Mouse (Mus musculus): ENCODE data around the gene Schip1. TPM values are rescaled to one million over a fixed set of nuclear protein-coding genes. Genes with fewer than 3 reads are reported as not detected.

Gene Schip1
- polyA plus RNA-seq, 1 experiment: 2.5 TPM

DNA sequence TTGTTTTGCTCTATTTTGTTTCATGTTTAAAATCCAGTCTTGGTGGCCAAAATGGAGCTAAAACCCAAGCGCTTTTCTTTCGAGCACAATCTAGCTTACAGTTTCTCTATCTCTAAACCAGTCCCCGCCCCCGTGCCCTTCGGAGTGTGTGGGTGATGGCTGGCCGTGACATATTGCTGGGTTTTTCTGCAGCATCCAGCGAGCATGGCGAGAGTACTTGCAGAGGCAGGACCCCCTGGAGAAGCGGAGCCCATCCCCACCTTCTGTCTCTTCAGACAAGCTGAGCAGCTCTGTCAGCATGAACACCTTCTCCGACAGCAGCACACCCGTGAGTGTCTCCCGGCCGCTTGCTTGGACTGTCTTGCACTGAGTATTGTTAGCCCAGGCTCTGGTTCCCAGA is 9.5 kb upstream of the Schip1 start:
- Histone ChIP-seq H3K4me1 (ENCODE audit: control insufficient read depth, insufficient read depth, low read length) (peaks cover 2% of the 10 kb centered on the region), H3K27ac (ENCODE audit: control insufficient read depth, insufficient read depth, low read depth, low read length) (no peak overlapping the region), H3K36me3 (ENCODE audit: control insufficient read depth, insufficient read depth, low read length) (no peaks in the 10 kb centered on the region), H3K4me3 (ENCODE audit: control insufficient read depth, low read depth, low read length) (peak overlapping the region; percentile 33), H3K27me3 (ENCODE audit: control insufficient read depth, insufficient read depth, low read length) (no peaks in the 10 kb centered on the region)
- TF ChIP-seq POLR2A (IDR thresholded peaks at IDR 0.05; ENCODE audit: control insufficient read depth, low read depth, low read length) (no peak), CTCF (IDR thresholded peaks at IDR 0.05; ENCODE audit: control insufficient read depth, insufficient read depth, insufficient replicate concordance, low read depth, low read length) (no peak)

DNA sequence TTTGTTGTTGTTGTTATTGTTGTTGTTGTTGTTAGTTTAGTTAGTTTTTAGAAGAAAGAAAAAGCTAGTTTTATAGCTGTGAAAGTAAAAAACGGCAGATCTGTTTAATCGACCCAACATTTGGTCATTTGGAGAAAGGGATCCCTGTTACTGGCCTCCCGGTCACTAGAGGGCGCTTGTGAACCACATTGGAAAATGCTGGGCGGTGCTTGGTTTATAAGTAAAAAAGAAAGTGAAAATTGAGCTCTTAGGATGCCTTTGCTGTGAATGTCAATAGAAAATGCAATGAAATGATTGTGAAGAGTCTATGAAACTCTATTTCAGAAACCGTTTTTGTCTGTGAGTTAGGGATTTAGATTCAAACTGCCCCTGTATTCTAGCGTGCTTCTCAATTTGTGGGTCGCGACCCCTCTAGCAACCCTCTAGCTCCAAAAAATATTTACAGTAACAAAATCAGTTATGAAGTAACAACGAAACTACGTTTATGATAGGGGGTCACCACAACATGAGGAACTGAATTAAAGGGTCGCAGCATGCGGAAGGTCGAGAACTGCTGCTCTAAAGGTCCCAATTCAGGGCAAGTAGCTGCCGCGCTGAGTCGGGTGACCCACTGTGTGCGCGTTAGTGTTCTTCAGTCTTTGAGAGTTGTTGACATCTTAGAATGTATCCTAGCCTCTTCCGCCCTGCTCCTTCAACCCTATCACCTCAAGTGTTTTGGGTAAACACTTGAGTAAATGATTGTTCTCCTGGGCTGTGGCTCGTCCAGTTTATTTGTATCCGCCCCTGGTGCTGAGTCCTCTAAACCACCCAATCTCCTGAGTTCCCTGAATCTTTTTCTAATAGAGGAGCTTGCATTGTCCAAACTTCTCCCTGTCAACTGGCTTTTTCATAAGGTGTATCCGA is 8.0 kb upstream of the Schip1 start:
- TF ChIP-seq CTCF (IDR thresholded peaks at IDR 0.05; ENCODE audit: control insufficient read depth, insufficient read depth, insufficient replicate concordance, low read depth, low read length) (peak; percentile 55; the same call in 1 of the 2 replicates), POLR2A (IDR thresholded peaks at IDR 0.05; ENCODE audit: control insufficient read depth, low read depth, low read length) (no peak)
- peaks cover 2% of the 10 kb centered on the region for H3K4me1 ChIP-seq (ENCODE audit: control insufficient read depth, insufficient read depth, low read length)
- no peak overlapping the region for H3K27ac ChIP-seq (ENCODE audit: control insufficient read depth, insufficient read depth, low read depth, low read length)
- H3K4me3 ChIP-seq (ENCODE audit: control insufficient read depth, low read depth, low read length): peak overlapping the region; percentile 53
- no peaks in the 10 kb centered on the region for H3K27me3 ChIP-seq (ENCODE audit: control insufficient read depth, insufficient read depth, low read length)
- H3K36me3 ChIP-seq (ENCODE audit: control insufficient read depth, insufficient read depth, low read length): no peaks in the 10 kb centered on the region

DNA sequence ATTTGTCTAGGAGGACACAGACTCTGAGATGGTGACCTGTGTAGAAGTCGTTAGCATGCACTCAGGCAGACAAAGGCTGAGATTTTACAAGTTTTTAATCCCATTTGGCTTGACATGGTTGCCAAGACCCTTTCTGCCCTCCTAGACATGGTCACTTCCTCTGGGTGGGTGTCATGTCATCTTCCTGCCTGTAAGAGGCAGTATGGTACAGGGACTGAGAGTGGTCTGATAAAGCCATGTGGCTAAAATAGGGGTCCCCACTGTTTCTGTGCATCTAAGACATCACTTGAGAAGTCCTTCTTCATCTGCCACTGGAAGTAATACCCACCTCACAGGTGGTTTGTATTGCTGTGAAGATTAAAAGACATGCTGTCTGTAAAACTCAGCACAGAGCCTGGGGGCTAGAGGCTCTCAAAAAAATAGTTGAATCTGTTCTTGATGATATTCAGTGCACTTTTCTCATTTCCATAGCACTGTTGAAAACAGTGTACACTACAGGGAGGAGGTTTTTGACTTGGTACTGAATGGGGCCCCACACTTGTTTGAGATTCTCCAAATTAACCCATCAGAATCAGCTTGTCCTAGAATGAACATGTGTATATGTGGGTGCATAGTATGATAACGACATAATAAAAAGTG is 5.3 kb upstream of the Schip1 start:
- TF ChIP-seq POLR2A (IDR thresholded peaks at IDR 0.05; ENCODE audit: control insufficient read depth, low read depth, low read length): no peak
- no peak for TF ChIP-seq CTCF (IDR thresholded peaks at IDR 0.05; ENCODE audit: control insufficient read depth, insufficient read depth, insufficient replicate concordance, low read depth, low read length)
- no peaks in the 10 kb centered on the region for H3K36me3 ChIP-seq (ENCODE audit: control insufficient read depth, insufficient read depth, low read length)
- H3K4me3 ChIP-seq (ENCODE audit: control insufficient read depth, low read depth, low read length): no peak overlapping the region
- H3K27ac ChIP-seq (ENCODE audit: control insufficient read depth, insufficient read depth, low read depth, low read length): no peak overlapping the region
- H3K27me3 ChIP-seq (ENCODE audit: control insufficient read depth, insufficient read depth, low read length): no peaks in the 10 kb centered on the region
- peaks cover 2% of the 10 kb centered on the region for H3K4me1 ChIP-seq (ENCODE audit: control insufficient read depth, insufficient read depth, low read length)

DNA sequence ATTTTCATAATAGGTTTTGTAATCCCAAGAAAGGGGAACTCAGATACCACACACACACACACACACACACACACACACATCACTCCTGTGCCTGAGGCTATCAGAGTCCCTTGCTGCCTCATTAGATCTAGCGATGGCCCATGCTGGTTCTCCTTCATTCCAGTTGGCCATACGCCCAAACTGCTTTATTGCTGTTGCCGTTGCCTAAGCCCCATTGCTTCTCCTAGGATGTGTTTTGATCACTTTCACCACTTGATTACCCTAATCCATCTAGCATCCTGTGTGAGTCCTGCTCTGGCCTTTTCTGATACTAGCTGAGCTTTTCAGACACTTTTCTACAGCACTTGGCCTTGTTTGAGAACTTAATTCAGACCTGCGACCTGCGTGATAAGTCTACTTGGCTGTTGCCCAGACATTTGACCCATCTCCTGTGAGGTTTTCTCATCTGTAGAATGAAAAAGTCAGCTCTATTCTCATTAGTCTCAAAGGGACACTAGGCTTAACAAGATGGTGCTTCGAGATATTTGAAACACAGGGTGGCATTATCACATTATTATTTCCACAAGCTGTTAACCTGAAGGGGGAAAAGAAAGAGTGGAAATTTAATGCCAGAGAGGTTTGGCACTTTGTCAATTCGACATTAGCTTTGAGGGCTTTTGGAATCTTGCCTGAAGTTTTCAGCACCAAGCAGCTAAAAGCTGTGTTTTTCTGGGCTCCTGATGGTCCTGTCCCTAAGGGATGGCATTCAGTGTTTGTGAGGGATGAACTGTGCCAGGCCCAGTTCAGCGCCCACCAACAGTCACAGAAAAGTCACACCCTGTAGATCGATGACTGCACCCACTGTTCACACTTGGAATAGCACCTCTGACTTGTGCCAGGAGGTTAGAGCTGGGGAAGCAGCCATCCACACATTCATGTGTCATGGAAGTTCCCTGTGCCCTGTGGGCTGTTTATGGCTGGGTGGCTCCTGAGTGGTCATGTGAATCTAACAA is 7.1 kb downstream of the Schip1 start:
- TF ChIP-seq POLR2A (IDR thresholded peaks at IDR 0.05; ENCODE audit: control insufficient read depth, low read depth, low read length) (no peak), CTCF (IDR thresholded peaks at IDR 0.05; ENCODE audit: control insufficient read depth, insufficient read depth, insufficient replicate concordance, low read depth, low read length) (no peak)
- Histone ChIP-seq H3K36me3 (ENCODE audit: control insufficient read depth, insufficient read depth, low read length) (no peaks in the 10 kb centered on the region), H3K27ac (ENCODE audit: control insufficient read depth, insufficient read depth, low read depth, low read length) (no peak overlapping the region), H3K4me1 (ENCODE audit: control insufficient read depth, insufficient read depth, low read length) (no peaks in the 10 kb centered on the region), H3K4me3 (ENCODE audit: control insufficient read depth, low read depth, low read length) (no peak overlapping the region), H3K27me3 (ENCODE audit: control insufficient read depth, insufficient read depth, low read length) (no peaks in the 10 kb centered on the region)

DNA sequence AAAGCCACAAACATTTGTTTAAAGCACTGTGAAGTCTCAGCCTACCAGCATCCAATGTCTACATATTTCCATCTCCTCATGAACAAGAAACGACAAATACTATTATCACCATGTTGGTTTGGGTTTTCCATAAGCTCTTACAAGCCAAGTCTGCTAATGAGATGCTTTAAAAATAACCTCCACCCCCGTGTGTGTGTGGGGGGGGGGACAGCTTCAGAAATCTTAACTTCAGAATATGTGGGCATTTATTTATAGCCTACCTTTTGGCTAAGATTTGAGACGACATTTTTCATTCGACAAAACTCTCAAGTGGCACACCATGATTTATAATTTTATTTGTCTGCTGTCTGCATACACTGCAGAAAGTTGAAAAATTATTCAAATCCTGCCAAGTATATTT is 12.8 kb downstream of the Schip1 start:
- H3K27me3 ChIP-seq (ENCODE audit: control insufficient read depth, insufficient read depth, low read length): no peaks in the 10 kb centered on the region
- TF ChIP-seq POLR2A (IDR thresholded peaks at IDR 0.05; ENCODE audit: control insufficient read depth, low read depth, low read length) (no peak), CTCF (IDR thresholded peaks at IDR 0.05; ENCODE audit: control insufficient read depth, insufficient read depth, insufficient replicate concordance, low read depth, low read length) (no peak)
- no peak overlapping the region for H3K4me3 ChIP-seq (ENCODE audit: control insufficient read depth, low read depth, low read length)
- no peak overlapping the region for H3K27ac ChIP-seq (ENCODE audit: control insufficient read depth, insufficient read depth, low read depth, low read length)
- H3K4me1 ChIP-seq (ENCODE audit: control insufficient read depth, insufficient read depth, low read length): no peaks in the 10 kb centered on the region
- H3K36me3 ChIP-seq (ENCODE audit: control insufficient read depth, insufficient read depth, low read length): no peaks in the 10 kb centered on the region

DNA sequence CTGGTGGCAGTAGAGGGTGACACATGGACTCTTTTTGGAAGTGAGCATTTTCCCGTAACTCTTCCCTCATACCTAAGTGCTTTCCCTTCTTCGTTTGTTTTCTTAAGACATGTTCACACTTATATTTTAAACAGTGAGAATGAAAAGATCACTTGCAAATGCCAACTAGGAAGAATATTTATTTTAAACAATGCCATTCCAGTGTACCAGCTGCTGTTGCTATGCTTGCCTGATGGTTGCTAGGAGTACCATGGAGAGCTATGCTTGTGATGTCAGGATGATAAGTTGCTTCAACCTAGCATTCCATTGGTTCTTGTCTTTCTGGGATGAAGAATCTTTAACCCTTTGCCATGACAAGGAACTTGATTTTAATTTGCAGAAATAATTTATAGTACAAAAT is 20.4 kb downstream of the Schip1 start:
- H3K27me3 ChIP-seq (ENCODE audit: control insufficient read depth, insufficient read depth, low read length): no peaks in the 10 kb centered on the region
- no peak for TF ChIP-seq CTCF (IDR thresholded peaks at IDR 0.05; ENCODE audit: control insufficient read depth, insufficient read depth, insufficient replicate concordance, low read depth, low read length)
- no peak for TF ChIP-seq POLR2A (IDR thresholded peaks at IDR 0.05; ENCODE audit: control insufficient read depth, low read depth, low read length)
- H3K4me1 ChIP-seq (ENCODE audit: control insufficient read depth, insufficient read depth, low read length): no peaks in the 10 kb centered on the region
- H3K4me3 ChIP-seq (ENCODE audit: control insufficient read depth, low read depth, low read length): no peak overlapping the region
- H3K27ac ChIP-seq (ENCODE audit: control insufficient read depth, insufficient read depth, low read depth, low read length): no peak overlapping the region
- H3K36me3 ChIP-seq (ENCODE audit: control insufficient read depth, insufficient read depth, low read length): no peaks in the 10 kb centered on the region

All from testis, adult 2 months (tissue).